Mouse (Mus musculus): ENCODE data around the gene Gpn3. TPM values are rescaled to one million over a fixed set of nuclear protein-coding genes. Genes with fewer than 3 reads are reported as not detected.

Gene Gpn3
- polyA plus RNA-seq, 2 experiments from 2014 or later, result 46.7 to 63.3 TPM

DNA sequence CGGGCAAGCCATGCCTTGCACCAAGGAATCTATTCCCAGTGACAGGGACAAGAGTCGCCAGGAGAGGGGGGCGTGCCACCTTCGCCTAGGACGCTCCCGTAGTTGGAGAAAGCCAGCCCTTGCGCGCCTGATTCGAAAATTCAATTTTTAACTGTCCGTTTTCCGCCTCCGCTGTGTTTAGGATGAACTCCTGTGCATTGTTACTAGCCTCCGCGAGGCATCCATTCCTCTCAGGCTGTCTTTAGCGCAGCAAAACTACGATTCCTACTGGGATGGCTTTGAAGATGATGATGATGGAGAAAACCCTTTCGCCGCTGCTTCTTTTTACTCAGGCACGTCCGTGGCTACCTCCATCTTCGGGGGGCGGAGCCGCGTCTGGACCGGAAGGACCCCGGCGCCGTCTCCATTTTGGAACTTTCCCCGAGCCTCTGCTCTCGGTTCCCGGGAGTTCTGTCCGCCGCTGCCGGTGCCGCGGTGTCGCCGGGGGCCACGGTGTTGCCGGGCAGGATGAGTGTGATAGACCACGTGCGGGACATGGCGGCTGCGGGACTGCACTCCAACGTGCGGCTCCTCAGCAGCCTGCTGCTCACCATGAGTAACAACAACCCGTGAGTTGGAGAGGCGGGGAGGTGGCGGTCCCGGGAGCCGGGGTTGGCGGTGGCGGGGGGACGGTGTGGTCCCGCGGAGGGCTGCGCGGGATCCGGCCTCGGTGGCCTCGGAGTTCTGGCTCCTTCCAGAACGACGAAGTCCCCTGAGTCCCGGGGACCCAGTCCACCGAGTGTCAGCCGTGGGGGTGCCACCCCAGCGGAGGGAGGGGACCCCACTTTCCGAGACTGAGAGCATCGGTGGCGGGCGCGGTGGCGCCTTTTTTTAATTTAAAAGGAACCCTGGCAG lies 50.6 kb downstream of the Gpn3 start:
- peak; percentile 64 for ATAC-seq

DNA sequence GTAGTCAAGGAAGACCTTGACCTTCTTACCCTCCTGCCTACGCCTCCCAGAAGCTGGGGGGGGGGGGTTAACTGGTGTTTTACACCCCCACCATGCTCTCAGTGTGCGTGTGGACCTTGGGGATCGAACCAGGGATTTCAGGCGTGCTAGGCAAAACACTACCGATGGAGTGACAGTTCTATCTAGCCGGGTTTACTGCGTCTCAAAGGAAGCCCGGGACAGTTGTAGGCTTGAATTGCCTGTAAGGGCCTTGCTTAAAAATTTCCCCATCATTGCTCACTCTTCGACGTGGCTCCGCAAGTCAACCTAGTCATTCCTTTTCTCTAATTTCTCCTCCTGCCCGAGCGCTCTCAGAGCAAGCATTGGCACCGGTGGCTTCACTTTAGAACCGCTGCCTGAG lies 51.4 kb downstream of the Gpn3 start:
- peak; percentile 14 for ATAC-seq

DNA sequence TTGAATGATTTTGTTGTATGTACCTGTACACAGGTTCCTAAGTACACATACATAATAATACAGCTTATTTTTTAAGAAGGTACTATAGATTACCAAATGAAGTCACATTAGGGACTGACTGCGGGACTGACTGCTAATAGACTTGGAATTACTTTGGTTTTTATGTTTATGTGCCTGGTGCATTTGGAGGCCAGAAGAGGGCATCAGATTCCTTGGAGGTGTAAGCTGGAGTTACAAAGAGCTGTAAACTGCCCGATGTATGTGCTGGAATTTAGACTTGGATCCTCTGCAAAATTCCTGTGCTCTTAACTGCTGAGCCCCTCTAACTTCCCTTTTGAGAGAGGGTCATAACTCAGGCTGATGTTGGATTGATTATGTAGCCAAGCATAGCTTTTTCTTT lies 53.9 kb downstream of the Gpn3 start:
- no peak for ATAC-seq

- peak; percentile 68 for ATAC-seq
Measured at GRCm38 (mm10) chr5:122430036-122430775, 58.5 kb downstream of the Gpn3 start.

DNA sequence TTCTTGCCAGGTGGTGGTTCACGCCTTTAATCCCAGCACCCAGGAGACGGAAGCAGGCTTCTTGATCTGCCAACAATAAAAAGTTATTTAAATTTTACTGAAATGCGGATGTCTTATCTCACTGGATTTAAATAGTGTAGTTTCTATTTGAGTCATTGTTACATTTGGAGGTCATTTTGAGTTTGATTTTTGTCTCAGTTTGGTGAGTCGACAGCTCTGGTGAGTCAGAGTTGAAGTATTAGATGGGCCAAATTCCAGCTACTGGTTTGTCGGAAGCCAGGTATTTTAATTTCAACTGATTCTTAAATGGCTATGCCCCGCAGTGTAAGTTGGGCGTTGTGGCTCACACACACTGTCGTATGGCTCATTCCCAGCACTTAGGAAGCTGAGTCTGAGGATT lies 59.5 kb downstream of the Gpn3 start:
- peak; percentile 40 for ATAC-seq

Other genes with a start within 250 kb of the Gpn3 start
- gene Ccdc63, start 231.1 kb upstream of the Gpn3 start, polyA plus RNA-seq (2017; shearing (Covaris generic)), result 1 to 10 TPM in 1 of 2 experiments, not detected in 1; 1.0 TPM
- 10 to 100 TPM; 44.5 to 70.3 TPM for gene Ppp1cc, start 213.6 kb upstream of the Gpn3 start, polyA plus RNA-seq (2017; shearing (Covaris generic))
- 10 to 100 TPM; 39.5 to 46.5 TPM for gene Hvcn1, start 165.1 kb upstream of the Gpn3 start, polyA plus RNA-seq (2017; shearing (Covaris generic))
- gene Tctn1, start 107.4 kb upstream of the Gpn3 start, polyA plus RNA-seq (2017; shearing (Covaris generic)), result under 1 TPM; 0.75 to 0.96 TPM
- gene Pptc7, start 87.5 kb upstream of the Gpn3 start, polyA plus RNA-seq (2017; shearing (Covaris generic)), result 10 to 100 TPM; 13.5 to 14.8 TPM
- 10 to 100 TPM in 1 of 2 experiments, 1 to 10 TPM in 1; 6.6 to 14.1 TPM for gene Rad9b, start 17.6 kb upstream of the Gpn3 start, polyA plus RNA-seq (2017; shearing (Covaris generic))
- 100 to 1,000 TPM; 248 to 259 TPM for gene Vps29, start 17.5 kb upstream of the Gpn3 start, polyA plus RNA-seq (2017; shearing (Covaris generic))
- 1 to 10 TPM; 9.3 to 9.9 TPM for gene Fam216a, start 488 bp downstream of the Gpn3 start, polyA plus RNA-seq (2017; shearing (Covaris generic))
- 100 to 1,000 TPM; 443 to 614 TPM for gene Arpc3, start 20.0 kb downstream of the Gpn3 start, polyA plus RNA-seq (2017; shearing (Covaris generic))
- gene Anapc7, start 49.8 kb downstream of the Gpn3 start, polyA plus RNA-seq (2017; shearing (Covaris generic)), result 10 to 100 TPM; 13.4 to 23.7 TPM
- gene Atp2a2, start 130.3 kb downstream of the Gpn3 start, polyA plus RNA-seq (2017; shearing (Covaris generic)), result 10 to 100 TPM; 14.0 to 17.6 TPM
- gene Ift81, start 242.6 kb downstream of the Gpn3 start, polyA plus RNA-seq (2017; shearing (Covaris generic)), result 1 to 10 TPM; 2.1 to 6.2 TPM